Mouse (Mus musculus): ENCODE measurements around the gene H2afj.
A peak's percentile ranks its signal among the peaks of the same experiment; 100 is the strongest.

The H2afj gene

GRCm38 (mm10) chr6:136806819-136807218 lies 1.2 kb upstream of the H2afj start:
- DNase-seq: no peak

- no peak for DNase-seq
Observed at GRCm38 (mm10) chr6:136807395-136808013, 540 bp upstream of the H2afj start.

- peak; percentile 35 to 56 for DNase-seq
Observed at GRCm38 (mm10) chr6:136808631-136809046, 595 bp downstream of the H2afj start.

DNA sequence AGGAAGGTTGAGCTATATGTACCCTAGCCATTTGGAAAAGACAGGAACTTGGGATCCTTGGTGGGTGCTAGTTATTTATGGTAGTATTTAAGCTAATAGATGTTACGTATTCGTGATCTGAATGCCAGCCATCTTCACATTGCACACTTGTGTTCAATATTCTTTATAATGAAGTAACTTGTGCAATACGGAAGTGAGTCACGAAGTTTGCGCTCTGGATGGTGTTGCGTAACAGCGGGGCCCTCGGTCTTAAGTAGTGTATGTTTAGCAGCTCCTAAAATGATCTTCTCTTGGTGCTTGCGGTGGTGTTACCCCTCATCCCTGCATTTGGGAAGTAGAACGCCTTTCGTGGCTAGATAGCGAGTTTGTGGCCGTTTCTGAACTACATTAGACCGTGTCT lies 1.0 kb downstream of the H2afj start:
- peak; percentile 60 to 66 for DNase-seq

- DNase-seq: no peak
Observed at GRCm38 (mm10) chr6:136809673-136810072, 1.6 kb downstream of the H2afj start.

DNA sequence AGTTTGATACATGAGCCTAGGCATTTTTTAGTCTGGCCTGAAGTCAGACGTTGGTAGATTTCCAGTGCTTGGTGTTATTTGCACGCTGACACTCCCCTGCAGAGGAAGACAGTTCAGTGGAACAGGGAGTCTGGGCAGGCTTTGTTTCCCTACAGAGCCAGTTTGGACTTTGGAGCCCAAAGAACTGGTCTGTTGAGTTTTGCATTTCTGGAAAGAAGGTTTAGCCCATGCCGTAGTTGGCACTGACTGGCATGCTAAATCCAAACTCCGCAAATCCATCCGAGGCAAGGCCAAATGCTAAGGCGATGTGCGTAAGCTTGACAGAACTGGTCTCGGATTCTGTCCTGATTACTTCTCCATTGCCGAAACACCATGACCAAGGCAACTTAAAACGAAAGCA lies 3.2 kb downstream of the H2afj start:
- DNase-seq: peak; percentile 64 to 72

DNA sequence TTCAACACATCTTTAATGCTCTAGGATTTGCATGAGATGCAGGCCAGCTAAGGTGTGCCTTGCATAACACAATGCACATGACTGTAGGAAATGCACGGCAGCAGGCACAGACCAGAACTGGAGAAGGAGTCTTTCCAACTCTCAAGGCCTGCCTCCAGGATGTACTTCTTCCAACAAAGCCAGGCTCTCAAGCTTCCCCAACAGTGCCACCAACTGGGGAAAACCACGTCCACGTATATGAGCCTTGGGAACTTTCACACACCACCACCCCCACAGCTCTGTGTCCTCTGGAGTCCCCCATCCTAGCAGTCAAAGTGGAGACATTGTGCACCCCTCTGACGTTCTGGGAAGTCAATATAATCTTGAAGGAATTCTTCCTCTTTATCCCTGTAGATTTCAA lies 5.1 kb downstream of the H2afj start:
- DNase-seq: peak; percentile 28 to 38

- DNase-seq: no peak
Observed at GRCm38 (mm10) chr6:136815381-136815780, 7.3 kb downstream of the H2afj start.

- DNase-seq: no peak
Observed at GRCm38 (mm10) chr6:136816826-136817225, 8.8 kb downstream of the H2afj start.

DNA sequence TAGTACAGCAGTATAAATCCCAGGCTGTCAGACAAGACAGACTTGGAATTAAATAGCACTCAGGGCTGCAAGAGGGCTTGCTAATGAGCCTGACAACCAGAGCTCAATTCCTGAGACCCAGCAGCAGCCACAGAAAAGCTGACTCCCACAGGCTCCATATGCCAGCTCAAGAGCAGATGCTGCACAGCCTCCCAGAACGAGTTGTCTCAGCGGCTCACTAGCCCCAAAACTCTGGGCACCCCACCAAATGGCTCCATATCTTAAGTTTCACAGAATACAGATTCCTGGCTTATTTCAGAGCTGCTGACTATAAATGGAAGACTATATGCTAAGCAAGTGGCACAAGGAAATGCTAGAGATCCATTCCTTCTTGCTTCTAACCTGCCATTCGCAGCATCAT lies 9.5 kb downstream of the H2afj start:
- DNase-seq: no peak

GRCm38 (mm10) chr6:136820381-136820780 lies 12.3 kb downstream of the H2afj start:
- no peak for DNase-seq

GRCm38 (mm10) chr6:136821086-136821485 lies 13.0 kb downstream of the H2afj start:
- DNase-seq: no peak

- DNase-seq: no peak
Observed at GRCm38 (mm10) chr6:136824987-136825386, 16.9 kb downstream of the H2afj start.

DNA sequence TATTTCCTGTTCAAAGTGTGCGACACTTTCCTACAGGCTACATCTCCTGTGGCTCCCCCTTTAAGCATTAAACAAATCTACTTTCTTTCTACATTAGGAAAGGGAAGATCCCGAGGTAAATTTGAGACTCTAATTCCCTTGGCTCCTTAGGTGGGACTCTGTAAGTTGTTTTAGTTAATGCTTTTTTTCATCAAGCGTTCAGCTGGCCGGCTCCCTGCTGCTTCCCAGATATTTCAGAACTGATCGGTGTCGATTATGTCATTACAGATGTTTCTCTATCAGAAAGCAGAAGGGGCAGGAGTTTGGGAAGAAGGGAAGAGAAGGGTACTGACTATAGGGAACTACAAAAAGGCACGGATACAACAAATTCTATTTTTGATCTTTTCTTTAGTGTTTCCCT lies 19.1 kb downstream of the H2afj start:
- DNase-seq: no peak

DNA sequence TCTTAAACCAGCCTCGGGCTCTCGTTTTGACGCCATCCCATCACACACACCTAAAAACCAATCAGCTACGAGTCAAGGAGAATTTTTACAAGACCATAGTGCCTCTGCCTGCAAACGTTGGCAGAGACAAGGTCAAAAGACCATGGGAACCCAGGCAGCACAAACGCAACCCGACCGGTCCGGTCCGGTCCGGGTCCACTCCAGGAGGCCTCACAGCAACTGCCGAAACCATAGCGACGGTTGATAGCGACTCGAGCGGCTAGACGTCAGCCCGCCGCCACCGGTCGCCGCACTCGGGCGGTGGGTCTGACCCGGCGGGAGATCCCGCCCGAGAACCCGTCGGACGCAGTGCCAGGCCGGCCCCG lies 19.5 kb downstream of the H2afj start, which contains the start of gene BC049715:
Gene BC049715 (plus strand): TSS at position 111 of the 365 bp plus-strand sequence.
- DNase-seq: peak; percentile 63 to 66

GRCm38 (mm10) chr6:136827881-136828561 lies 20.0 kb downstream of the H2afj start, which contains the start of gene Wbp11:
Gene Wbp11, minus strand, starts transcription at chr6:136828233.
- DNase-seq: peak; percentile 96 to 98

DNA sequence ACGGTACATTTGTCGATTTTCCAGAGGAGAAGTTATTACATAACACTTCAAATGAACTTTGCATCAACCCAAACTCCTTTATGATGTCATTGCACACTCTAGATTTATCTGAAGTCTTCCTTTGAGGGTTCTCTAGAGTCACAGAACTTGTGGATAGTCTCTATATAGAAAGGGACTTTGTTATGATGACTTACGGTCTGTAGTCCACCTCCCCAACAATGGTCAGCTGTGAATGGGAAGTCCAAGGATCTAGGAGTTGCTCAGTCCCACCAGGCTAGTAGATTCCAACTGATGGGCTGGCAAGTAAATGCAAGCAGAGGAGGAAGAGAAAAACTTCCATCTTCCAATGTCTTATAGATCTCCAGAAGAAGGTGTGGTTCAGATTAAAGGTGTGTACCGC lies 20.6 kb downstream of the H2afj start:
- no peak for DNase-seq

DNA sequence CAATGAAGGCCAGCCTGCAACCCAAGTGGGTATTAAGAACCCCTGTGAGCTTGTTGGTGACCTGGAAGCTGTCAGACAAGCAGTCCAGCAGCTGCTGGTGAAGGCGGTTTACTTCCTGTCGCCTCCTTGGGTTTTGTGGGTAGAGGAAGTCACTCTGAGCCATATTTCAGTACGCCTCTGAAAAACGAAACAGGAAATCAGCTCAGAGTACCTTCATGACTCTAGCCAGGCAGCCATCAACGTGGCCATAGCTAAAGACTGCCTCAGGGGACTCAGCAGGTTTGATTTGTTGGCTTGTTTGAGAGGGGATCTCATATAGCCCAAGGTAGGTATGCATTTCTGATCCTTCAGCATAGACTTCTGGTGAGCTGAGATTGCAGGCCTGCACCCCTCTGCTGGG lies 23.7 kb downstream of the H2afj start:
- no peak for DNase-seq

DNA sequence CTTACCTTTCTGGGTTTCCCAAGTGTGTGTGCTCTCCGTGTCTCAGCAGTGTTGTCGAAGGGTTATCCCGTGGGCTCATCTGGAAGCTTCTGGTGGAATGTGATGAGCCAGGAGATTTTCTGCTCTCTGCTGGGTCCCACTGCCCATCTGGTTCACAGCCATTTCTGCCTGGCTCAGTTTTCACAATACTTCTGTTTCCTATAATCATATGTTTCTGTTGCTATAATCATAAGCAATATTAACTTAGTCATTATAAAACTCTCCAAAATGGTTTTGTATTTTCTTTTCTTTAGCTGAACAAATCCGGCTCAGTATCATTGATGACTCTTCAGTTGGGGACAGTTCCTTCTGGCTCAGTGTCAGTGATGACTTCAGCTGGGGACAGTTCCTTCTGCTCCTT lies 27.3 kb downstream of the H2afj start, which contains the start of gene Smco3:
Gene Smco3 (minus strand): TSS at position 101 of the 400 bp plus-strand sequence.
- DNase-seq: no peak

DNA sequence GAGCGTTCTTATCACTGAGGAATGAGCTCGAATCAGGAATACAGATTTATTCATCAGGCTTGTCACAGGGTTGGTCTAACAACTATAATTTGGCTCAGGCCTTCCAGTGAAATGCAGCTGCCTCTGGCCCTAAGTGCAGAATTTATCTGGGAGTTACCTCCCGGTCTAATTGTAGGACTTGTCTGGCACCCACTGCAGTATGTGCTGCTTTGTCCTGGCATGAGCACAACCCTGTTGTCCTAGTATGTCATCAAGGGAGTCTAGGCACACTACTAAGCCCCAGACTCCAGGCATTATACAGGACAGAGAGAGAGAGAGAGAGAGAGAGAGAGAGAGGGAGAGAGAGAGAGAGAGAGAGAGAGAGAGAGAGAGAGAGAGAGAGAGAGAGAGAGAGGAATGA lies 29.3 kb downstream of the H2afj start:
- no peak for DNase-seq

DNA sequence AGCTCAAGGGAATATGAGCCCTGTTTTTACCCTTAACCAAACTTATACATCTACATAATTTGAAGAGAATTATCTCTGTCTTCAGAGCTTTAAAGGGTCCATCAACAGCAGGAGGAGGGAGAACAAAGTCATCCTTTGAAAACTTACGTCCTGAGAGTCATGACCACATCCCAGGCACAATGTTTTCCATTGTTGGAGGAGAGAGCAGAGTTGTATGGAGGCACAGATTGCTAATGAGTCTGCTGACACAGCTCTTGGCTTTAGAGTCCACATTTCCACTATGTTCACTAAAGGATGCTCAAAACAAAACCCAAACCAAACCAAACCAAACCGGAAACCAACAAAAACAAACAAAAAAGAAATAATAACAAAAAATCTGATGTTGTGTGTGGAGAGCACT lies 36.9 kb downstream of the H2afj start:
- no peak for DNase-seq

DNA sequence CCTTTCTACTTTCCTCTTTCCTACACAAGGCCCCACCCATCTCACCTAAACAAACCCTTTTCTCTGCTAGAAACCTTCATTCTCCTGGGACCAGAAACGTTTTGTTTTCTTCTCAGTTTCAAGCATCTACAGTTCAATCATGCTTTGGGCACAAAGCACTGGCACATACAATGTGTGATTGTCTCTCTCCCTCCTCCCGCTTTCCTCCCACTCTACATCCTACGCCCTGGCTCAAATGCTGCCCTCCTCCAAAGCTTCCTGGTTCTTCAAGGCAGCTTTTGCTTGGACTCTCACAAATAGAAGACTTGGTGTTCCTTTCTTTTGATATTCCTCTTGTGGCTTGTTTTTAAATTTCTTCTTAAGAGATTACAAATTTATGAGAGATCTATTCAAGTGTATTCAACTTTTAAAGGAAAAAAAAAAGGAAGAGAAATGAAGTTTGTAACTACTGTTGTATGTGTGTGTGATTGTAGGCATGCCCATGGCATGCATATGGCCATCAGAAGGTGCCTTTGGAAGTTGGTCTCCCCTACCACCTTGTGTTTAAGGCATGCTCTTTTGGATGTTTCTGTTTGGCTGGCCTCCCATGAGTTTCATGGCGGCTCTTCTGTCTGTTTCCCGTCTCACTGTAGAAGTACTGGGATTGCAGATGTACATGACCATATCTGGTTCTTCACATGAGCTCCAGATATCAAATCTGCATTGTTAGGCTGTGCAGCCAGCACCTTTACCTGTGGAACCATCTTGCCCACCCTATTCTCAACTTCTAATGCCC lies 37.8 kb downstream of the H2afj start:
- no peak for DNase-seq

GRCm38 (mm10) chr6:136847267-136847666 lies 39.2 kb downstream of the H2afj start:
- no peak for DNase-seq

DNA sequence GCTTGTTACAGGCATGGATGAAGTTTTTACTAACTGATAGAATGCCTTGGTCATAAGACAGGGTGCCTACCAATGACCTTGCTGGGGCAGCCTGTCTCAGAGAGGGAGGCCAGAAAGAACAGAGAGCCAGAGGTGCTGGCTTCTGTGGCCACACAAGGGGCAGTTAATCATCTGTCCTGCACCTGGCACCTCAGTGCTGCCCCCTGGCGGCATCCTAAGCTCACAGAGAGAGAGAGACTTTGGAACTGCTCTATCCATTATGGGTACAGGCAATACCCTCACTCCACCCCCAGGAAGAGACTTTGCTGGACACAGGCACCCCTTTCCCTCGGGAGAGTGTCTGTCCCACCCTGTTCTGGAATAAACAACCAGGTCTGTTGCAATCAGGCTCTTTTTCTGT lies 39.7 kb downstream of the H2afj start:
- peak; percentile 55 to 87 for DNase-seq
